Mouse (Mus musculus) hindbrain, postnatal 0 days (tissue): ENCODE measurements at regions not wholly inside any gene's neighbourhood (a gene's known extent, or its start where the extent isn't known, plus 50 kb on each side); places are given as distances from the start of the nearest gene placed in this dataset.

Experiments
- ATAC-seq: fragments of 200-750 bp; cut with Nextera tagmentation; 2 replicates; pipeline ENCODE4 v1.8.0; 2017; ENCODE audit warnings: mild to moderate bottlenecking, moderate TSS enrichment, moderate library complexity
- DNase-seq: peaks from one replicate; pipeline ENCODE4 v3.0.0-alpha.2; 2015; ENCODE audit warnings: low spot score
- H3K27ac ChIP-seq: fragments of 300-500 bp; sonication (generic); 2 replicates; pipeline ENCODE4 v1.5.1; 2014; ENCODE audit warnings: mild to moderate bottlenecking
- H3K27me3 ChIP-seq: fragments of 300-500 bp; sonication (generic); 2 replicates; pipeline ENCODE4 v1.6.1; 2014; ENCODE audit warnings: low read length, mixed read lengths; ENCODE audit not compliant: insufficient read depth
- H3K36me3 ChIP-seq: fragments of 300-500 bp; sonication (generic); 2 replicates; pipeline ENCODE4 v1.6.1; 2014; ENCODE audit warnings: low read length, mixed read lengths; ENCODE audit not compliant: insufficient read depth
- H3K4me1 ChIP-seq: fragments of 300-500 bp; sonication (generic); 2 replicates; pipeline ENCODE4 v1.6.1; 2014; ENCODE audit warnings: antibody characterized with exemption, low read length, mixed read lengths; ENCODE audit not compliant: insufficient read depth
- H3K4me2 ChIP-seq: fragments of 300-500 bp; sonication (generic); 2 replicates; pipeline ENCODE4 v1.6.1; 2014; ENCODE audit warnings: low read depth, mild to moderate bottlenecking, low read length, moderate library complexity, mixed read lengths
- H3K4me3 ChIP-seq: fragments of 300-500 bp; sonication (generic); 2 replicates; pipeline ENCODE4 v1.5.1; 2014; ENCODE audit warnings: low read length
- H3K9ac ChIP-seq: fragments of 300-500 bp; sonication (generic); replicated peaks from 2 replicates; pipeline ENCODE4 v1.6.1; 2014; ENCODE audit warnings: mild to moderate bottlenecking, low read length, moderate library complexity, mixed read lengths
- H3K9me3 ChIP-seq: fragments of 300-500 bp; sonication (generic); 2 replicates; pipeline ENCODE4 v1.6.1; 2016; ENCODE audit warnings: low read length, mixed read lengths
- CTCF ChIP-seq: IDR thresholded peaks from 2 replicates; pipeline ENCODE4 v1.5.1; 2016; ENCODE audit warnings: antibody characterized with exemption, control low read depth, low read depth
- WGBS: fragments of 180-500 bp; shearing (Covaris S2); extraction: QIAGEN DNeasy Blood & Tissue Kit; methylation state at CpG from one replicate; pipeline ENCODE4 v1.1.7; 2014; 5-methylcytosine and 5-hydroxymethylcytosine counted together

DNA sequence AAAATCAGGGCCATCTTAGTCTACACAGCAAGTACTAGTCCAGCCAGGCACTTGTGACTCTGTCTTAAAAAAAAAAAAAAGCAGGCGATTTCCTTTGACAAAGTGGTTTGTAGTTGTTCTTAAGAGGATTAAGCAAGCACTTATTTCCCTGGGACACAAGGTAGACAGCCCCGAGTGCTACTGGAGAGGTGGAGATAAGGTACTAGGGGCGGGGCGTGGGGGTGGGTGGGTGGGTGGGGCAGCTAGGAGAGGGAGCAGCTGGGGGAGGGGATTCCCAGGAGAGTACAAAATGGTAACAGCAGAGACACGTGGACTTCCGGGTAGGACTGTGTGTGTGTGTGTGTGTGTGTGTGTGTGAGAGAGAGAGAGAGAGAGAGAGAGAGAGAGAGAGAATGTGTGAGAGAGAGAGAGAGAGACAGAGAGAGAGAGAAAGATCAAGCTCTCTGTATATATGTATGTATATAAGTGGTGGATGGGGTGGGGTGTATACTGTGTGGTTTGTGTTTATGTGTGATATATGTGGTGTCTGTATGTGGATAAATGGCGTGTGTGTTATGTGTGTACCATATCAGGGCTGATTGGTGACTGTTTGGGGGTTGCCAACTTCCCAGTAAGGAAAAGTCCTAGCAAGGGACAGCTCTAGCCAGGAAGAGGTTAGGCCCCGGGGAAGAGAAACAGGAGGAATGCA is 72.1 kb upstream of the Tle3 start:
- no peaks in the 10 kb centered on the region for H3K9me3 ChIP-seq
- no peak overlapping the region for H3K27ac ChIP-seq
- no peak overlapping the region for H3K4me2 ChIP-seq
- no peaks in the 10 kb centered on the region for H3K4me1 ChIP-seq
- H3K27me3 ChIP-seq: no peaks in the 10 kb centered on the region
- DNase-seq (no peak), ATAC-seq (no peak)
- TF ChIP-seq CTCF: no peak
- 64% methylated on average over 8 of the region's 8 CpGs for WGBS
- no peak overlapping the region for H3K4me3 ChIP-seq
- no peak overlapping the region for H3K9ac ChIP-seq
- H3K36me3 ChIP-seq: no peaks in the 10 kb centered on the region

DNA sequence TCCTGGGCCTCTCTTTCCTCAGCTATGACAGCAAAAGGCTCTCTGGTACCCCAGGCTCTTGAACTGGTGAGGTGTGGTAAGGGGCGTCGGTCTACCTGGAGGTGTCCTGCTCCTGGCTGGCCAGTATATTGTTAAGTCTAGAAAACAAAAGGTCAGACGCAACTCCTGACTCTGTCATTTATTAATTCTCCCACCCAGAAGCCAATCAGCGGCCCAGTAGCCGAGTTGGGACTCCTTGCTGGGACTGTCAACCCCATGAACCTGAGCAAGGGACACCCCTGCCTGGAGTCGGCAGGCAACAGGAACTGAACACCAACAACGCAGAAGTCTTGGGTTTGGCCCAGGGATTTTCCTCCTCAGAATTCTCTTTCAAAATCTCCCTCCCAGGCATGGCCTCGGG is 71.1 kb upstream of the Tle3 start:
- Histone ChIP-seq H3K4me3 (no peak overlapping the region), H3K9ac (no peak overlapping the region), H3K36me3 (no peaks in the 10 kb centered on the region), H3K4me1 (no peaks in the 10 kb centered on the region), H3K9me3 (no peaks in the 10 kb centered on the region), H3K27ac (no peak overlapping the region), H3K4me2 (no peak overlapping the region), H3K27me3 (no peaks in the 10 kb centered on the region)
- ATAC-seq: no peak
- TF ChIP-seq CTCF: no peak
- WGBS: 86% methylated on average over 8 of the region's 8 CpGs
- no peak for DNase-seq

DNA sequence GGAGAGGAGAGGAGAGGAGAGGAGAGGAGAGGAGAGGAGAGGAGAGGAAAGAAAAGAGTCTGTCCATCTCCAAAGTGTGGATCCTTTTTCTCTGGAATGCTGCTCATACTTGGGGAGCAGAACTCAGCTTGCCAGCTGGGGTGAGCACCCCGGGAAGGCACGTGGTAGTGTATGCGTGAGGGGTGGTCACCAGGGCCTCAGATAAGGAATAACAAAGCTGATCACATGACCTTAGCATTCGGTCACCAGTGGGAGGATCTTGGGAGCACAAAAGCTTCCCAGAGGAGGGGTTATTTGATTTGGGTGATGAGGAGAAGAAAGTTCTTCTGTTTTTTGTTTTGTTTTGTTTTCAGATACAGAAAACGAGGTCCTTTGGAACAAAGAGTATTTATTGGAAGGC is 69.4 kb upstream of the Tle3 start:
- Histone ChIP-seq H3K9me3 (no peaks in the 10 kb centered on the region), H3K4me2 (no peak overlapping the region), H3K4me1 (no peaks in the 10 kb centered on the region), H3K27ac (no peak overlapping the region), H3K36me3 (no peaks in the 10 kb centered on the region), H3K4me3 (no peak overlapping the region), H3K27me3 (no peaks in the 10 kb centered on the region), H3K9ac (no peak overlapping the region)
- ATAC-seq: no peak
- WGBS: 17% methylated on average over 5 of the region's 5 CpGs
- TF ChIP-seq CTCF: no peak
- no peak for DNase-seq

DNA sequence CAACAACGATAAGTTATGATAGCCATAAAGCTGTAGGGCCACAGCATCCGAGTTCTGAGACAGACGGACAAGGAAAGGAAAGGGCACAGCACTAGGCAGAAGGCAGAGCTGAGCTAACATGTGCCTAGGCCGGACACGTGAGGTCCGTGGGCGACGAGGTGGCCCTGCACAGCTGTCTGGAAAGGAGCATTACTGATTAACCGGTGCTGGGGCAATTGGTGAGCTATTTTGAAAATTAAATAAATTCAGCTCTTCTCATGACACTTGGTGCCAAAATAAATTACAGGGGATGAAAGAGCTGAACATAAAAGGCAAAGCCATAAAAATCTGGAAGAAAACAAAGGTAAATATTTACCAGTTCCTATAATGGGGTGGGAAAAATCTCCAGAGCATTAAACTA is 65.9 kb upstream of the Tle3 start:
- Histone ChIP-seq H3K27me3 (no peaks in the 10 kb centered on the region), H3K4me2 (no peak overlapping the region), H3K36me3 (no peaks in the 10 kb centered on the region), H3K4me3 (no peak overlapping the region), H3K9ac (no peak overlapping the region), H3K4me1 (no peaks in the 10 kb centered on the region), H3K9me3 (no peaks in the 10 kb centered on the region), H3K27ac (no peak overlapping the region)
- 80% methylated on average over 9 of the region's 9 CpGs for WGBS
- no peak for TF ChIP-seq CTCF
- ATAC-seq (no peak), DNase-seq (no peak)

DNA sequence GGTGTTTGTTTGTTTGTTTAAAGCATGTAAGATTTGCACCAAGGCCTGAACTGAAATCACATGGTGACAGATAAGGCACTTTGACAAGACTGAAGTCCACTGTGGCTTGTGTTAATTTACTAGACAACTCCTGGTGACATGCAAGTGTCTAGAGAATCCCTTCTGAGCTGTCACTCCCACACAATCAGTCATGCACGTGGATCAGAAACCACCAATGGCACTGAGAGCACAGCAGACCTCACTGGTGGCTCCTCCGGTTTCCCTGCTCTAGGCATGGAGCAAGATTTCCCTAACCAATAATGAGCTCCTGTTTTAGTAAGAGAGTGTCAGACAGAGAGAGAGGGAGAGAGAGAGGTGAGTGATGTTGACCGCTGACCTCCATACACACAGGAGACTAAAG is 63.1 kb upstream of the Tle3 start:
- Histone ChIP-seq H3K4me2 (no peak overlapping the region), H3K4me3 (no peak overlapping the region), H3K36me3 (no peaks in the 10 kb centered on the region), H3K4me1 (no peaks in the 10 kb centered on the region), H3K27ac (no peak overlapping the region), H3K9me3 (no peaks in the 10 kb centered on the region), H3K27me3 (no peaks in the 10 kb centered on the region), H3K9ac (no peak overlapping the region)
- no peak for ATAC-seq
- WGBS: 61% methylated on average over 3 of the region's 3 CpGs
- TF ChIP-seq CTCF: no peak
- no peak for DNase-seq

DNA sequence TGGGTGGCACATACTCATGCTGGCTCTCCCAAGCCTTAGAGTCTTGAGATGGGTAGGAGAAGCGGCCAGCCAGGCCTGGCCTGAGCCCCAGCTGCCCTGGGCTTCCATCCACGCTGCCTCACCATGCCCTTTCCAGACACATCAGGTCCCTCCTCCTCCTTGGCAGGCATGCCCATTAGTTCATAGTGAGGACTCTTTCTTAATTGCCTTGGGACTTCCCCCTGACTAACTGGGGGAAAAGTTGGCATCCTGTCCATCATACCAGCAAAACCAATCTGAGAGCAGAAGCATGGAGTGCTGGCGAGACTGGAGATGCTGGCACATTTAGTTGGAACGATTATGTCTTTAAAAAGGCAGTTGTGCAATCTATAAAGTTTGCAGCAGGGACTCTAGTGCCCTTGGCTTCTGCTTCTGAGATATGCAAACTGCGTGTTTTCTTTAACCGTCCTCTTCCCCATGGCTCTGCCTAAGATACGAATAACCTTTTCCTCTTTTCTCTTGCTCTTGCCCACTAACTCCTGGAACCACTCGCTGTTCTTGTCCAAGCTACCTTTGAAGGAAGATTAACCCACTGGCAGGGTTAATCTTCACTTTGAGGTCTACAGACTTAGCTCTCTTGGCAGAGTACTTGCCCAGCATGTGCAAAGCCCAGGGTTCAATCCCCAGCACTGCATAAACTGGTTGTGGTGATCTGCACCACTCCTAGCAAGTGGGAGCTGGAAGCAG is 62.2 kb upstream of the Tle3 start:
- no peak overlapping the region for H3K4me2 ChIP-seq
- H3K36me3 ChIP-seq: no peaks in the 10 kb centered on the region
- no peak overlapping the region for H3K4me3 ChIP-seq
- TF ChIP-seq CTCF: no peak
- H3K27ac ChIP-seq: no peak overlapping the region
- ATAC-seq (no peak), DNase-seq (no peak)
- no peaks in the 10 kb centered on the region for H3K27me3 ChIP-seq
- 59% methylated on average over 8 of the region's 8 CpGs for WGBS
- H3K9ac ChIP-seq: no peak overlapping the region
- H3K4me1 ChIP-seq: no peaks in the 10 kb centered on the region
- H3K9me3 ChIP-seq: no peaks in the 10 kb centered on the region

DNA sequence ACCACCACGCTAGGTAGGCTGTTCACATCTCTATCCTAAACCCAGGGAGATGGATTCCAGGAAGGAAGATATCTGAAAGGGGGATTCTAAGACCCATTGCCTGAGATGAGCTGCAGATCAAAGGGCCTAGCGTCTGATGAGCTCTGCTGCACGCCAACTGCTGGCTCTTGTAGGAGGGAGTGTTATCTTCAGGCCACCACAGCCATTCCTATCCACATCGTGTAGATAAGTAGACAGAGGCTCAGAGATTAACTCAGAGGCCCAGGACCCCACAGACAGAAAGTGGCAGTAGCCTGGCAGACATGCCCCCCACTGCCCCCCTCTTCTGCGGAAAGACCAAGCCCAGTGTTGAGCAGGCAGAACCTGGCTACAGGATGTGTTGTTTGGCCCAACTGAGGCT is 61.6 kb upstream of the Tle3 start:
- ATAC-seq (no peak), DNase-seq (no peak)
- no peaks in the 10 kb centered on the region for H3K9me3 ChIP-seq
- H3K4me2 ChIP-seq: no peak overlapping the region
- no peak for TF ChIP-seq CTCF
- peaks cover 5% of the 10 kb centered on the region; the same call in 1 of the 2 replicates for H3K4me1 ChIP-seq
- H3K9ac ChIP-seq: no peak overlapping the region
- H3K36me3 ChIP-seq: no peaks in the 10 kb centered on the region
- WGBS: 77% methylated on average over 5 of the region's 5 CpGs
- H3K4me3 ChIP-seq: no peak overlapping the region
- no peaks in the 10 kb centered on the region for H3K27me3 ChIP-seq
- H3K27ac ChIP-seq: no peak overlapping the region
